Mouse (Mus musculus) lung, postnatal 36 days (tissue): ENCODE data around the gene Tcf15.

Experiments
- DNase-seq: peaks from one replicate; pipeline ENCODE4 v3.0.0; 2022; ENCODE audit warnings: mixed read lengths

The Tcf15 gene

DNA sequence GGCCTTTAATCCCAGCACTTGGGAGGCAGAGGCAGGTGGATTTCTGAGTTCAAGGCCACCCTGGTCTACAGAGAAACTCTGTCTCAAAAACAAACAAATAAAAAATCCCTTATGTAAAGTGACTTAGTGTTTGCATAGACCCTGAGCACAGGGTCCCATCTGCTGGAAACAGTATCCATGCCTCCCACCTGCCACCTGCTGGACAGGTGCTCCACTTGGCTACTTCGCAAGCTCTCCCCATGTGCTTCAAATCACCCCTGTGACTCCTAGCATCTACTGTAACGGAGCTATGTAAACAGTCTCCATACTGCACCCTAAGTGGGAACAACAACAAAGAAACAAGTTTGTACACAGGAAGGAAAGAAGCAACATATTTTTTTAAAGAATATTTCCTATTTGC, 14.8 kb upstream of the Tcf15 start:
- DNase-seq: no peak

DNA sequence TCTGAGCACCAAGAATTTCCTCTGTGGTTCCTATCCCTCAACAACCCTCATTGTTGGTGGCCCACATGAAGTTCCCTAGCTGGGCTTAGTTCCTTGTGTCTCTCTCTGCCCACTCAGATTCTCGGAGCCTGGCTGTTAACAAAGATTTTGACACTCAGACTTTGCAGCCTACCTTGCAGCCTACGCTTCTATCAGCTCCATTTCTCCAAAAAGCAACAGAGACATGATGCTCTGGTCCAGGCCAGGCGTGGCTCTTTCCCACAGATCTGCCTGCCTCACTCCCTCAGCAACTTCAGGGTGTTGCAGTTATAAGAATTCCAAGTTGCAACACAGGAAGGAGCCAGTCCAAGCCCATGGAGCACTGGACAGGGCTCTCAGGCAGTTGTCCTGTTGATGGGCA, 13.6 kb upstream of the Tcf15 start:
- no peak for DNase-seq

DNA sequence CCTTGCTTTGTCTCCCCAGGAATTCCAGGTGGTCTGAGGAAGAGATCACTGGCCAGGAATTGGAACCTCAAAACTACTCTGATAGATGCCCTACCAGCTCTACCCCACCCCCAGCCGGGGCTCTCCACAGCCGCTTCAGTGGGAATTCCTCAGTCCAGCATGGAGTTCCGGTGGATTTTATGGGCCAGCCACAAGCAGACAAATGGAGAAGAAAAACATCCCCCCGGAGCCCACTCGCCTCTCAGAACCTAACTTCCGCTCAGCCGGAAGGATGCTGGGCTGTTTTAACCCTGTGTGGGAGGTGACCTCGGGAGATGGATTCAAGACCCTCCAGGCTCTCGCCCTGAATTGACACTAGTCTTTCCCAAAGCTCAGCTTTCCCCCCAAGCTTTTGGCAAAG, 11.3 kb upstream of the Tcf15 start:
- DNase-seq: no peak

DNA sequence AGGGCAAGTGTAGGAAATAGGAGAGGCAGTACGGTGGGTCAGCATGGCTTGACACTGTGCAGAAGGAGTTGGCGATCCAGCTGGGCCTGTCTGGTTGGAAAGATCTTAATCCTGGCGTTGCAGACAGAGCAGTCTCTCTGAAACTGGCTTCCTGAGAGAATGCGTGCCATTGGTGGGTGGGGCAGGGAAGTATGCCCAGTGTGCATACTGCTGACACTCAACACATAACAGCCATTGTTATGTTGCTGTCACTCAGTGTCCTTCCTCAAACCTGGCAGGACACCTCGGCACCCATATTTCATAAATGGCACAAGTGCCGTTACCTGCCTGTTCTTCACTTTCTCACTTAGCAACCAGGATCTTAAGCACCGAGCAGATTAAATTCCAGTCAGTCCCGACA, 10.7 kb upstream of the Tcf15 start:
- peak; percentile 44 for DNase-seq

DNA sequence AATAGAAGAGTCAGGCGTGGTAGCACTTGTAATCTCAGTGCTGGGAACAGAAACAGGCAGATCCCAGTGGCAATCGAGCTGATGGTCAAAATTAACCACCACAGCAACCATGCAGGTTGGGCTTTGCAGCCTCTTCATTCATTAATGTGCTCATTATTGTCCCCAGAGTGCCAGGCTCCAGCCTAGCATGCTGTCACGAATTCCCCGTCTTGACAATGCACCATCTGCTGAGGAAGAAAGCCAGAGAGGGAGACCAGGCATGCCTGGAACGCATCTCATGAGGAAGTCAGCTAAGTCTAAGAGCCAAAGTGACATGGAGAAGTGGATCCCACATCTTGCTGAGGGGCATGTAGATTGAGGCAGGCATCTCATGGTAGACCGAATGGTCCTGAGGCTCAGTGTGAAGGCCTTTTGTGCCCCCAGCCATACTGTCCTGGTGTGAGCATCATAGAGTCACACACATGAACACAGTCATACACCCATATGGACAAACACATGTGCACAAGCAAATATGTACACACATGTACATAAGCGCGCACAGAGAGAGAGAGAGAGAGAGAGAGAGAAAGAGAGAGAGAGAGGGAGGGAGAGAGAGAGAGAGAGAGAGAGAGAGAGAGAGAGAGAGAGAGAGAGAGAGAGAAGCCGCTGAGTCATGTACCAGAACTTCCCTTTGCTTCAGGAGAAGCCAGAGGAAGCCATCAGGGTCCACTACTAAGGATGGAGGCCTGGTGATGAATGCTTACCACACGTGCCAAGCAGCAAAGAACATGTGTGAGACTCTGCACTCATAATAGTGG, 4.0 kb upstream of the Tcf15 start:
- DNase-seq: no peak

DNA sequence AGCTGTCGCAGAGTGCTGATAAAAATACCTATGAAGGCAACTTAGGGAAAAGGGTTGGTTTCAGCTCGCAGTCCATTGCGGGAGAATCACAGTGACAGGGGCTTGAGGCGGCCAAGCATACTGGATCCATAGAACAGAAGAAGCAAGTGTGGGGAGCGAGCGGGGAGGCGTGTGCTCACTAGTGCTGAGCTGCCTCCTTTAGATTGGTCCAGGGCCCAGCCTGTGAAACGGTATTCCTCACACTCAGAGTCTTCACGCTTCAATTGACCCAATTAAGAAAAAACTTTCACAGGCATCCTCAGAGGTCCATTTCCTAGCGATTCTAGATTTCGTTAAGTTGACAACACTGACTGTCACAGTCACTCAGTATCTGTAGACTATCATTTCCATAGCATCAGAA, 2.4 kb upstream of the Tcf15 start:
- DNase-seq: no peak

DNA sequence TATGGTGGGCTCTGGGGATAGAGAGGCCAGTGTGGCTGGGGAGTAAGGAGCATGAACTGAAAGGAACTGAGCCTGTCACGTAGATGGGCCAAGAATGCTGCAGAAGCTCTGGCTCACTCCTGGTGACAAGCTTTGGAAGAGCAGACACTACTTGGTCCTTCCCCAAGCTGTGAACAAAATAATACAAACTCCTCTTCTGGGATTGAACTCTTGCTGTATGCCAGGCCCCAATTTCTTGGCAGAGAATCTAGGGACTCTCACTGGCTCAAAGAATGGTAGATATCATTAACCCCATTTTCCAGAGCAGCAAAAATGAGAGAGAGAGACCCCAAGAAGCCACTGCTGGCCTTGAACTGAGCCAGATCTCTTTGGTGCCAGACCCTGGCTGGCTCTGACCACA, 1.9 kb upstream of the Tcf15 start:
- DNase-seq: peak; percentile 5

DNA sequence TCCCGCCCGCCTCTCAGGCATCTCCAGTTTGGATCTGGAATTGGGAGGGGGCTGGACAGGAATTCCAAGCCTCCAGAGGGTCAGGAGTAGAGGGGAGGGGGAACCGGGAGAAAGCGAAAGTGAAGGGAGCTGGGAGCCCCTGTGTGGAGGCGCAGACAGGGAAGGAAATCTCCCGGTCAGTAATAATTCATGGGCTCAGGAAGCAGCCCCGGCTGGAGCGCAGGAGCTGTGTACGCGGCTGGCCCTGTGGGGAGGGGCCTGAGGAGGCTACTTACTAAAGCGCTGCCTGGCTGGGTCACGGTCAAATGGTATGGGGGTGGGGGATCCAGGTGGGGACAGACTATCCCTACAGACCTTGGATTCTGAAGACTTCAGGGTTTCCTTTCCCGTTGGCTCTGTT, 1.3 kb upstream of the Tcf15 start:
- peak; percentile 40 for DNase-seq

DNA sequence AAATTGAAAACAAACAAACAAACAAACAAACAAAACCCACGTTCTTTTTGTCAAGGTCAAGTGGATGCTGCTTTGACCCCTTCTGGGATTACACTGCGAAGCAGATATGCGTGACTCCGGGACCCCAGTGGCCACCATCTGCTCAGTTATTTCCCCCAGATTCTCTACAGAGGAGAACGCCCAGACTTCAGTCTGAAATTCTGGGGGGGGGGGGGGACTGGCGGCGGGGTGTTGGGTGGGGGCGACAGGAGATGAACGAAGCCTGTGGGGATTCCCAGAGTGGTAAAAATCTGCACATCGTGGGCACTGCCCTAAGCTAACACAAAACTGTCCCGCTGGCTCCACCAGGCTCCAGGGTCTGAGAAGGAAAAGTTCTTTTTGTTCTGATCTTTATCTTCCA, 790 bp upstream of the Tcf15 start:
- no peak for DNase-seq

DNA sequence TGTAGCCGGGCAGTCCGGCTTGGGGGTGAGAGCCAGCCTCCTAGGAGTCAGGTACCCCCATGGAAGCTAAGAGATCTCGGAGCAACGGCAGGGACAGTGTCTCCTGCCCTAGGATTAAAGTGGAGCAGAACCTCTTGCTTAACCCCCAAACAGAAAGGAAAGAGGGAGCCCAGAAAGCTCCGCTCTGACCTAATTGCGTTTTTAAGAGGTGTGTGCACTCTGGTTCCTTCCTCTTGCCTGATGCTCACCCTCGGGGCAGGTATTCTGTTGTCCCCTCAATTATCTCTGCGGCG, 743 bp downstream of the Tcf15 start:
- no peak for DNase-seq

DNA sequence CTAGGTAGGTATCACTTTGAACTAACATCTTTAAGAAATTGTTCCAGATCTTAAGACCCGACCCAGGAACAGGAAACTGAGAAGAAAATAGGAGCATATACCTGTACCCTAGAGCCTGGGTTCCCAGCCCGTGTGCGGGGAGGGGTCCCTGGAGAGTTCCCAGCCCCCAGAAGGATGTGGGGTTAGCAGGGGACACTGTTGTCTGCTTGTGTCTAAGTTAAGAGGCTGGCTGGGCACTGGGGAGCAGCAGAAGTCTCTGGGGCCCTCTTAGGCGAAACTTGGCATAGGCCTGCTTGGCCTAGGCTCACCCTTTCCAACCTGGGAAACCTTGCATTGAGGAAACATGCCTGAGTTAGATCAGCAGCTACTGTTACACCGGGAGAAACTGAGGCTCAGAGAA, 1.1 kb downstream of the Tcf15 start:
- DNase-seq: no peak

DNA sequence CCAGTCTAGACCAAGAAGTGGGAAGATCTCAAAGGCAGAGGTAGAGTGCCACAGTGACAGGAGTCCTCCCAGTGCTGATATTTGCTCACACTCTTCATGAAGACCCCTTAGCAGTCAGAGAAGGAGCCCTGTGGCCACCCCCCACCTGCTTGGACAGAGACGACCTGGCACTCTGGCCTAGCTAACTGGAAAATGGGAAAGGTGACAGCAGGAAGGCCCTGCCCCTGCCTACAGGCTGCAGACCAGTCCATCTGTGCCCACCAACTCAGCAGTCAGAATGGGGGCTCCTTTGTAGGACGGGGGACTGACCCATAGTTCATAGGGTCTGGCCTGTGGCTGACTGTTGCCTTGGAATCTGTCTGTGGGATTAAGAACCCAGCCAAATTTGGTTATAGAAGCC, 2.4 kb downstream of the Tcf15 start:
- no peak for DNase-seq

DNA sequence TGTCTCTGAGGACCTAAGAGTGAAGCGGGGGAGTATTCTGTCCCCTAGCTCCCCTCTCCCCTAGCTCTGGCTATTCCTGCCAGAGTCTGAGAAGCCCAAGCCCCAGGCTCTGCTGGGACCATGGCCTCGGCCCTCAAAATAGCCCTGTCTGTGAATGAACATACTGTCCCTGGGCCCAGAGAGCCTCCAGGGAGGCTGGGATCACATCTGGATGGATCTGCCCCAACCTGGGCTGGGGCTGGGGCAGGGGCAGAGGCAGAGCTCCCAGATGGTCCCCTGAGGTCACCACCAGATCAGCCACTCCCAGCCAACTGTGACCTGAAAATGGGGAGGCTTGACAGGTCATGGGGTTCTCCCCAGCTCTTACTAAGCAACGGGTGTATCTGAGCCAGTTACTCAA, 3.7 kb downstream of the Tcf15 start:
- no peak for DNase-seq

DNA sequence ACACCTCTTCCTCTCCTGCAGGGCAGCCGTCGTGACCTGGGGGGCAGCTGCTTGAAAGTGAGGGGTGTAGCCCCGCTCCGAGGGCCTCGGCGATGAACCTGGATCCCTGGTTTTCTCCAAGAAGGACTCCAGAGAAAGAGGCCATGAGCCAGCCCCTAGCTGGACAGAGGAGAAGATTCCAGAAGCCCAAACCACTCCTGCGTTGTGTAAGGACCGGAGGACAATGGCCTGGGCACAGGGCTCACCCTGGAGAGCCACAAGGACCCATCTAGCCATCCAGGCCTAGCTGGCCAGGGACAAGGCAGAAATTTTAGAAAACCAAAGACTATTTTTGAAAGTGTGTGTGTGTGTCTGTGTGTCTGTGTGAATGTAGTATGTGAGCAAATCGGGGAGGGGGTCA, 5.3 kb downstream of the Tcf15 start:
- DNase-seq: no peak

DNA sequence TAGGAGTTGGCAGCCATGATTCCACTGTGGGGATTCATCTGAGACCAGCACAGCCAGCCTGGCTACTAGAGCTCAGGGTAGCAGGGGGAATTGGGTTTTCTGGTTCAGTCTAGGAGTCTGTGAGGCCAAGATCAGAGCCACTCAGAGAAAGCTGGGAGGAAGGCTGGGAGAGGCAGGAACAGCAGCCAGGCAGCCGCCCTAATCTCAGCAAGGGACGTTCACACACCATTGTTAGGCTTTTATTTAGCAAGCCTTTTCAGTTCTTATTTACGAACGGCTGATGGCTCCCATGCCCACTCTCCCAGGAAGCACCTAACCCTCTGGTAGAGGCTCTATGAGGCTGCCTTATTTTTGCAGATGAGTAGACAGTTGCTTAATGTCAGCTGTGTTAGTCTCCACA, 6.5 kb downstream of the Tcf15 start:
- DNase-seq: no peak

DNA sequence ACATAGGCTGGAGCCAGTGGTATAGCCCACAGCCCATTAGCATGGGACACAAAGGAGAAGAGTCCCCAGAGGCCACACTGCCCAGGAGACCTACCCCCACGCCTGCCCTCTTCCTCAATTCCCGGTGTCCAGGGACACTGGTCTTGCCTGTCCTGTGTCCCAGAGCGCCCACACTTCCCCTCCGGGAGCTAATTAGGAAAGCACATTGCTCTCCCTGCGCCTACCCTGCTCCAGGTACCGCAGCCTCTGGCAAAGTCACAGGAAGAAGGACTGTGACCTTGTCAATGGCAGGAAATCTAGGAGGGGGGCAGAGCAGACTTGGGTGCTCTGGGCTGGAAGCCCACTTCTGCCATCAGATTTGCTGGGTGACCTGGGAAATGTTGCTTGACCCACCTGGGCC, 7.0 kb downstream of the Tcf15 start:
- no peak for DNase-seq

DNA sequence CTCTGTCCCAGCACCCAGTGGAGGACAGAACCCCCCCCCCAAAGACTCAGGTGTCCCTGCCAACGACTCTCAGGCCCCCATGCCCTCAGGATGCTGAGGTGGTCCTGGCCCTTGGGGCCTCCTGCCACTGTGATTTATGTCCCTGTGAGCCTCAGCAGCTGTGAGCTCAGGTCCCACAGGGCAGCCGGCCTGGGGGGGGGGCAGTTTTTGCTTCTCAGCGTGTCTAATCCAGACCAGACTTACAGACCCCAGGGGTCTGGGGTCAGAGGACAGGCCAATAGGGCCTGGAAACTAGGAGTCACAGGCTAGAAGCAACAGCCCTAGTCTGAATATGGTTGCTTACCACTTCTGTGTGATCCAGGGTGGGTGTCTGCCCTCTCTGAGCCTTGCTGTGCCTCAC, 10.0 kb downstream of the Tcf15 start:
- DNase-seq: no peak

DNA sequence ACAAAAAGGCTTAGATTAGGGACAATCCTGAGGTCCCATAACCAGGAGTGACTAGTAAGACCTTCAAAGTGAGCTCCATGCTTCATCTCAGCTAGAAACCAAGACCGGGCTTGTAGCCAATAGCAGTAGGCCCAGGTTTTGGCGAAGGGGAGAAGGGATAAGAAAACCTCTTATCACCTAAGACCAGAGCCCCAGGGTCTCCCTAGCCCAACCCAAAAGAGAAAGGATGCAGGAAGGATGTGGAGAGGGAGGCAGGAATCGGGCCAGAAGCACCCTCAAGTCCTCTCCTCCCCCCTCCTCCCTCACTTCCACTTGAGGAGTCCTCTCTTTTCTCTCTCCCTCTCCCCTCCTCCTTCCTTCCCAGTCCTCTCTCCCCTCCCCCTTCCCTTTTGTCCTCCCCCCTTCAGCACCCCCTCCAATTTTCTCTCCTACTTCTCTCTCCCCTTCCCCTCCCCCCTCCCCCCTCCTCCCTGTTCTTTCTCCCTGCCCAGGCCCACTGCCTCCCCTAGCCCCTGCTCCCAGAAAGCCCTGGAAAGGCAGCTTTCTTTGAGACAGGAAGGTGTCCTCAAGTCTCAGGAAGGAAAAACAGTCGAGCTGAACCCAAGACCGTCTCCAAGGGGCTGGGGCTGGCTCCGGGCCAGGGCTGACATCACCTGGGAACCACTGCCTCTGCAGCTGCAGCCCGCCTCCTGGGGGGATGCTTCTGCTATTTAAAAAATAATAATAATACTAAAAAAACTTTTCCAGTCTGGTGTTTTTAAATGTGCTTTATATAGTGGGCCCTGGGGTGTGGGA, 12.2 kb downstream of the Tcf15 start:
- no peak for DNase-seq

DNA sequence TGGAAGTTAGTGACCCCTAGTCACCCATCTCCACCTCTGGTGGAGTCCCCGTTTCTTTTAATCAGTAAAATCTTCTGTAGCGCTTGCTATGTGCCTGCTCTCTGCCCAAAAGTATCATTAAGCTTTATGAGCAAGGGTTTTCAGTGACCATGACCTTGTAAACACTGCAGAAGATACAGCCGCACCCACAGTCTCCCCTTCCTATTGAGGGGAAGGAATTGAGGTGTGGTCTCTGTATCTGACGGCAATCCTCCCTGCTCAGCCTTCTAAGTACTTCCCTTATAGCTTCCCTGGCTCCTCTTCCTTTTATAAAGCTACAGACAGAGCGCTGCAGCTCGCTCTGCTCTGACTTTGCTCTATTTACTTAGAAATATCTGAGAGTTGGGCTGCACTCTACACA, 13.1 kb downstream of the Tcf15 start:
- no peak for DNase-seq

DNA sequence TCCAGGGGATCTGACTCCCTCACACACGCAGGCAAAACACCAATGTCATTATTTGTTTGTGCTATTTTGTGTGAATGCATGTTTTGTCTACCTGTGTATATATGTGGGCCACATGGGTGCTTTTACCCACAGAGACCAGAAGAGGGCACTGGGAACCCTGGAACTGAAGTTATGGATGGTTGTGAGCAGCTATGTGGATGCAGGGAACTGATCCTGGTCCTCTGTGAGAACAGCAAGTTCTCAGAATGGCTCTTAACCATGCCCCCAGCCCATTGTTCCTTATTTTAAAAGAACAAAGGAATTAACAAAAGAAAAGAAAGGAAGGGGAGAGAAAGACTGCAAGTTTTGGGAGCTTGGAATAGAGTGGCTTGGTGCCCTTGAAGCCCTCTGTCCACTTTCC, 16.1 kb downstream of the Tcf15 start:
- DNase-seq: no peak

DNA sequence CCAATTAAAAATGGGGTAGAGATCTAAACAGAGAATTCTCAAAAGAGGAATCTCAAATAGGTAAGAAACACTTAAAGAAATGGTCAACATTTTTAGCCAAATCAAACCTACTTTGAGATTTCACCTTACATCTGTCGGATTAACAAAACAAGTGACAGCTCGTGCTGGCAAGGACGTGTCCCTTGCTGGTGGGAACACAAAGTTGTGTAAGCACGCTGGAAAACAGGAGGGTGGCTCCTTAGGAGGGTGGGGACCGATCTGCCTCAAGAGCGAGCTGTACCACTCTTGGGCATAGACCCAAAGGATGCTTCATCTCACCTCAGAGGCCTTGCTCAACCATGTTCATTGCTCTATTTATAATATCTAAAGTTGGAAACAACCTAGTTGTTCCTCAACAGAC, 22.9 kb downstream of the Tcf15 start:
- DNase-seq: no peak

DNA sequence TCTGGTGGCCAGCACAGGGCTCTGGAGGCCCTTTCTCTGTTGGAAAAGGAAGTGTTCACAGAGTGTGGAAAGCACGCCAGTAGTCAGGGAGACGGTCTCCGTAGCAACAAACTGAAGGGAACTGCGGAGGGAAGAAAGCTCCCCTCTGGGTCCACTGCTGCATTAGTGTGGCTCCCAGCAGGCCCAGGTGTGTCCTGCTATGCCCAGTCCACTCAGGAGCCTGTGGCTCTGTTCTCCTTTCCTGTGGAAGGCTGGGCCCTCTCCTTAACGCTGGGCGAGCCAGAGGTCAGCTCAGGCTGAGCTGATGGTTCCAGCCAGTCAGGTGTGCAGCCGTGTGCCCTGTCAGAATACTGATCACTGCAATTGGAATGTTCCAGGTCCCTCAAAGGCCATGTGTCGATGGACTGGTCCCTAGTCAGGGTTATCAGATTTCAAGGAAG, 24.5 kb downstream of the Tcf15 start:
- DNase-seq: peak; percentile 18

DNA sequence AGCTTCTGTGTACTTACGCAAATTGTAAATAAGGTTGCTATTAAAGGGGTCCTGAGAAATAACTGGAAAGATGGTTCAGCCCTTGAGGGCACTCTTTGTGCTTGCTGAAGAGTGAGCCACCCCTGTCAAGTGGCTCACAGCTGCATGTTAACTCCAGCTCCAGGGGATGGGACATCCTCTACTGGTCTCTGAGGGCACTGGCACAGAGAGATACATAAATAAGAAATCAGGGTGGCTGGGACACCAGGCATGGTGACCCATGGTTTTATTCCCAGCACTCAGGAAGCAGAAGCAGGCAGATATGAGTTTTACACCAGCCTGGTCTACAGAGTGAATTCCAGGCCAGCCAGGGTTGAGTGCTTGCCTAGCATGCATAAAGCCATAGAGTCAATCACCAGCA, 26.0 kb downstream of the Tcf15 start:
- no peak for DNase-seq

DNA sequence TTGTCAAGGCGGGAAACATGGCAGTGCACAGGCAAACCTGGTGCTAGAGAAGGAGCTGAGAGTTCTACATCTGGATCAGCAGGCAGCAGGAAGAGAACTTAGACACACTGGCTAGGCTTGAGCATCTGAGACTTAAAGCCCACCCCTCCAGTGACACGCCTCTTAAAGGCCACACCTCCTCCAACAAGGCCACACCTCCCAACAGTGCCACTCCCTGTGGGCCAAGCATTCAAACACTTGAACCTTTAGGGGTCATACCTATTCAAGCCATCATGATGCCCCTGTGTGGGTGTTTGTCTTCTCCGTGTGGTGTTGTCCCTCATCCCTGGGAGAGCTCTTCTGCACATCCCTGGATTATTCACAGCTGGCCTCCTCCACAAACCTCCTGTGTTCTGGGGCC, 31.5 kb downstream of the Tcf15 start:
- no peak for DNase-seq

DNA sequence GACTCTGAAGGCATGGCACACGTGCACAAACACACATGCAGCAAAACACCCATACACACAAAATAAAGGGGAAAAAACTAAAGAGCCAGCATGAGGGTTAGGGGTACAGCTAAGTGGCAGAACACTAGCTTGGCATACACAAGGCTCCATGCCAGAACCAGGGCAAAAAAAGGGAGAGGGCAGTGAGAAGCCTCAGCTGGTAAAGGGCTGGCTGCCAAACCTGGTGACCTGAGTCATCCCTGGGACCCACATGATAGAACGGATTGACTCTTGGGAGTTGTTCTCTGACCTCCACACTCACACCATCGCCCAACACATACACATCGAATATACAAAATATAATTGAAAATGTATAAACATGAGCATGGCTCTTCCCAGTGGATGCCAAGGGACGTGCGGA, 33.3 kb downstream of the Tcf15 start:
- DNase-seq: no peak
